Mouse (Mus musculus) cerebellum, adult 2 months (tissue): ENCODE data around the gene Med20.

Experiments used
- CTCF ChIP-seq: fragments of 200-500 bp; IDR thresholded peaks from 2 replicates; pipeline ENCODE4 v1.5.1; 2011; ENCODE audit warnings: low read depth, mild to moderate bottlenecking, control low read depth, low read length, moderate library complexity, borderline replicate concordance; ENCODE audit not compliant: insufficient read depth
- POLR2A ChIP-seq: fragments of 200-500 bp; IDR thresholded peaks from 2 replicates; pipeline ENCODE4 v1.6.1; 2011; ENCODE audit warnings: low read length, control low read depth, borderline replicate concordance; ENCODE audit not compliant: insufficient read depth

GRCm38 (mm10) chr17:47601389-47601755 is 10.0 kb upstream of the Med20 start:
- no peak for TF ChIP-seq CTCF
- TF ChIP-seq POLR2A: no peak
